Mouse (Mus musculus) forebrain, postnatal 0 days (tissue): ENCODE results near the gene Susd6. TPM values are rescaled to one million over a fixed set of nuclear protein-coding genes. Genes with fewer than 3 reads are reported as not detected.

Experiments used
- ATAC-seq: fragments of 200-750 bp; cut with Nextera tagmentation; 2 replicates; pipeline ENCODE4 v1.8.0; 2017; ENCODE audit warnings: mild to moderate bottlenecking, moderate library complexity
- DNase-seq: peaks from one replicate; pipeline ENCODE4 v3.0.0-alpha.2; 2015
- H3K27ac ChIP-seq: fragments of 300-500 bp; sonication (generic); 2 replicates; pipeline ENCODE4 v1.5.1; 2014; ENCODE audit warnings: low read depth, mild to moderate bottlenecking, antibody characterized with exemption, low read length, moderate library complexity, mixed read lengths
- H3K27me3 ChIP-seq: fragments of 300-500 bp; sonication (generic); 2 replicates; pipeline ENCODE4 v1.6.1; 2014; ENCODE audit warnings: mild to moderate bottlenecking, low read length, mixed read lengths; ENCODE audit not compliant: insufficient read depth
- H3K36me3 ChIP-seq: fragments of 300-500 bp; sonication (generic); 2 replicates; pipeline ENCODE4 v1.6.1; 2014; ENCODE audit warnings: mild to moderate bottlenecking, moderate library complexity; ENCODE audit not compliant: insufficient read depth
- H3K4me1 ChIP-seq: fragments of 300-500 bp; sonication (generic); 2 replicates; pipeline ENCODE4 v1.6.1; 2014; ENCODE audit warnings: antibody characterized with exemption; ENCODE audit not compliant: insufficient read depth
- H3K4me2 ChIP-seq: fragments of 300-500 bp; sonication (generic); 2 replicates; pipeline ENCODE4 v1.6.1; 2014; ENCODE audit warnings: low read depth, mild to moderate bottlenecking, moderate library complexity
- H3K4me3 ChIP-seq: fragments of 300-500 bp; sonication (generic); 2 replicates; pipeline ENCODE4 v1.5.1; 2014; ENCODE audit warnings: low read depth, low read length, mixed read lengths
- H3K9ac ChIP-seq: fragments of 300-500 bp; sonication (generic); 2 replicates; pipeline ENCODE4 v1.6.1; 2014; ENCODE audit warnings: mild to moderate bottlenecking
- H3K9me3 ChIP-seq: fragments of 300-500 bp; sonication (generic); 2 replicates; pipeline ENCODE4 v1.6.1; 2016; ENCODE audit warnings: low read length
- CTCF ChIP-seq: sonication (generic); IDR thresholded peaks from 2 replicates; pipeline ENCODE4 v1.5.1; 2016; ENCODE audit warnings: antibody characterized with exemption, control low read depth, low read depth
- WGBS: fragments of 180-500 bp; shearing (Covaris S2); extraction: QIAGEN DNeasy Blood & Tissue Kit; methylation state at CpG from one replicate; pipeline ENCODE4 v1.1.7; 2014; 5-methylcytosine and 5-hydroxymethylcytosine counted together
- polyA plus RNA-seq: library from polyadenylated mRNA; unstranded; fragments of >200 nt; fragmentation: Nextera tagmentation; extraction: Ambion mirVana; gene quantifications from 2 replicates; pipeline ENCODE4 v1.2.1, GENCODE M21; 2015
- total RNA-seq: library from RNA; depleted of rRNA; stranded (reverse); fragments of >200 nt; gene quantifications from 2 replicates; pipeline ENCODE4 v1.2.3, GENCODE M21; 2014

The Susd6 gene
- total and polyA plus RNA-seq, 2 experiments from 2014 or later: 8.0 to 15.3 TPM

- Histone ChIP-seq H3K9ac (no peak overlapping the region), H3K27ac (no peak overlapping the region), H3K27me3 (no peaks in the 10 kb centered on the region), H3K4me3 (no peak overlapping the region), H3K4me2 (no peak overlapping the region), H3K36me3 (no peaks in the 10 kb centered on the region), H3K9me3 (no peaks in the 10 kb centered on the region), H3K4me1 (no peaks in the 10 kb centered on the region)
- no peak for DNase-seq
- 90% methylated on average over 8 of the region's 8 CpGs for WGBS
- TF ChIP-seq CTCF: no peak
- ATAC-seq: no peak
These were observed 119.3 kb downstream of the Susd6 start for GRCm38 (mm10) chr12:80909631-80910030.

GRCm38 (mm10) chr12:80917764-80918163 is 127.5 kb downstream of the Susd6 start:
- no peak for ATAC-seq
- DNase-seq: no peak
- Histone ChIP-seq H3K9me3 (no peaks in the 10 kb centered on the region), H3K4me2 (no peak overlapping the region), H3K27me3 (no peaks in the 10 kb centered on the region), H3K4me1 (no peaks in the 10 kb centered on the region), H3K9ac (no peak overlapping the region), H3K36me3 (no peaks in the 10 kb centered on the region), H3K4me3 (no peak overlapping the region), H3K27ac (no peak overlapping the region)
- 54% methylated on average over 7 of the region's 7 CpGs for WGBS
- TF ChIP-seq CTCF: peak; percentile 39; the same call in 1 of the 2 replicates

GRCm38 (mm10) chr12:80921301-80921700 is 131.0 kb downstream of the Susd6 start:
- H3K4me1 ChIP-seq: no peaks in the 10 kb centered on the region
- H3K4me3 ChIP-seq: no peak overlapping the region
- no peaks in the 10 kb centered on the region for H3K36me3 ChIP-seq
- TF ChIP-seq CTCF: no peak
- H3K27ac ChIP-seq: no peak overlapping the region
- DNase-seq: no peak
- no peak overlapping the region for H3K9ac ChIP-seq
- no peaks in the 10 kb centered on the region for H3K27me3 ChIP-seq
- no peak overlapping the region for H3K4me2 ChIP-seq
- no peaks in the 10 kb centered on the region for H3K9me3 ChIP-seq
- 99% methylated on average over 5 of the region's 5 CpGs for WGBS
- ATAC-seq: no peak

- Histone ChIP-seq H3K9me3 (no peaks in the 10 kb centered on the region), H3K9ac (0 out of 2 replicates have a peak overlapping the region, but pooled peaks have one; percentile 14), H3K4me3 (no peak overlapping the region; the same call in 1 of the 2 replicates), H3K27ac (no peak overlapping the region), H3K4me1 (no peaks in the 10 kb centered on the region), H3K4me2 (peak overlapping the region; percentile 41), H3K36me3 (no peaks in the 10 kb centered on the region), H3K27me3 (no peaks in the 10 kb centered on the region)
- DNase-seq: peak; percentile 42
- no peak for TF ChIP-seq CTCF
- 8% methylated on average over 7 of the region's 7 CpGs for WGBS
- peak; percentile 86 for ATAC-seq
These were observed 132.6 kb downstream of the Susd6 start for GRCm38 (mm10) chr12:80922869-80923268.

- ATAC-seq (no peak), DNase-seq (no peak)
- TF ChIP-seq CTCF: no peak
- H3K4me1 ChIP-seq: no peaks in the 10 kb centered on the region
- H3K27ac ChIP-seq: no peak overlapping the region
- H3K4me3 ChIP-seq: no peak overlapping the region
- H3K36me3 ChIP-seq: no peaks in the 10 kb centered on the region
- WGBS: 62% methylated on average over 5 of the region's 5 CpGs
- H3K9me3 ChIP-seq: no peaks in the 10 kb centered on the region
- H3K27me3 ChIP-seq: no peaks in the 10 kb centered on the region
- no peak overlapping the region for H3K9ac ChIP-seq
- H3K4me2 ChIP-seq: peak overlapping the region; percentile 41; the same call in 1 of the 2 replicates
These were observed 133.3 kb downstream of the Susd6 start for GRCm38 (mm10) chr12:80923602-80924001.

GRCm38 (mm10) chr12:80924205-80924604 is 133.9 kb downstream of the Susd6 start:
- TF ChIP-seq CTCF: no peak
- H3K9ac ChIP-seq: no peak overlapping the region
- no peak for DNase-seq
- H3K27me3 ChIP-seq: no peaks in the 10 kb centered on the region
- H3K36me3 ChIP-seq: no peaks in the 10 kb centered on the region
- ATAC-seq: no peak
- 61% methylated on average over 3 of the region's 3 CpGs for WGBS
- no peaks in the 10 kb centered on the region for H3K4me1 ChIP-seq
- no peaks in the 10 kb centered on the region for H3K9me3 ChIP-seq
- H3K27ac ChIP-seq: no peak overlapping the region
- no peak overlapping the region for H3K4me2 ChIP-seq
- no peak overlapping the region for H3K4me3 ChIP-seq

- no peak for TF ChIP-seq CTCF
- 31% methylated on average over 7 of the region's 7 CpGs for whole genome bisulfite sequencing
These were observed 135.6 kb downstream of the Susd6 start for GRCm38 (mm10) chr12:80925919-80926318.

More at GRCm38 (mm10) chr12:80925919-80926318, 135.6 kb downstream of the Susd6 start:
- Histone ChIP-seq H3K9ac (no peak overlapping the region), H3K4me1 (no peaks in the 10 kb centered on the region), H3K27me3 (no peaks in the 10 kb centered on the region), H3K9me3 (no peaks in the 10 kb centered on the region), H3K4me2 (no peak overlapping the region), H3K4me3 (no peak overlapping the region), H3K36me3 (no peaks in the 10 kb centered on the region), H3K27ac (no peak overlapping the region)
- ATAC-seq (no peak), DNase-seq (no peak)
